Mouse (Mus musculus) retina, adult 2 months (tissue): ENCODE results near the gene Ybx3.
A peak's percentile ranks its signal among the peaks of the same experiment; 100 is the strongest.

Source experiments
- DNase-seq: peaks from one replicate; pipeline ENCODE4 v3.0.0-alpha.2; 2012; ENCODE audit warnings: low read depth, low spot score

Gene Ybx3

DNA sequence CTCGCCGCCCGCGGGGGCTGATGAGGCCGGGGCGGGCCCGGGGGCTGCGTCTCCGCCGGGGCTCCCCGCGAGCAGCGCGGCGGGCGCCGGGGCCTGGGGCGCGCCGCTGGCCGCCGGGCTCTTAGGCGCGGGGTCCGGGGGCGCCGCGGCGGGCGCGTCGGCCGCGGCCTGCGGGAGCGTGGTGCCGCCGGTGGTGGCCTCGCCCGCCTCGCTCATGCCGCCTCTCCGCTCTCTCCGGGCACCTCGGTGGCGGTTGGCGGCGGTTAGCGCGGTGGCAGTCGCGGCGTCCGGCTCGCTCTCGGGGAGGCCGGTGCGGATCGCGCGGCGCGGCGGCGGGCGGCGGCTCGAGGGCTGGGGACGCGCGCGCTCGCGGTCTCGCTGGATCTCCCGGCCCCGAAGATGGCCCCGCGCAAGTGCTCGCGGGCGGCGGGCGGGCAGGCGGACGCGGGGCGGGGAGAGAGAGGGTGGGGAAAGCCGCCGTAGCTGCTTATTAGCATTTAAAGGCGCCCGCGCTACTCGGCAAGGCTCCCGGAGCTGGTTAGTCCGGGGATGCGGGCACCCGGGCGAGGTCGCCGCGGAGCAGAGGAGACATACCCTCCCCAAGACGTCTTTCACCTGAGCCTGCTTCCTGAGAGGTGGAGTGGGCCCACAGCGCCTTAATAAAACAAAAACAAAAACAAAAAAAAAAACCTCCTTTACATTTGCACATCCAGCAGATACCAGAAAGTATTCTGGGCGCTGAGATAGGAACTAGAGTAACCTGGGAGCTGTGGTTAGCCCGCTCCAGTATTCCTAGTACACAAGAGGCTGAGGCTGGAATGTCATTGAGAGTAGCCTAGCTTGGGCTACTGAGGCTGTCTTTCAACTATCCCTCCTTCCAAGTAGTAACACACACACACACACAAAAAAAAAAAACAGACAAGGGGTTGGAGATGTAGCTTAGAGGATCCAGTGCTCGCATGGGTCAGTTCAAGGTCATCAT is at the start of gene Ybx3:
Gene Ybx3, minus strand, starts transcription at position 437 of the 982 bp plus-strand sequence.
- DNase-seq, result peak; percentile 66

DNA sequence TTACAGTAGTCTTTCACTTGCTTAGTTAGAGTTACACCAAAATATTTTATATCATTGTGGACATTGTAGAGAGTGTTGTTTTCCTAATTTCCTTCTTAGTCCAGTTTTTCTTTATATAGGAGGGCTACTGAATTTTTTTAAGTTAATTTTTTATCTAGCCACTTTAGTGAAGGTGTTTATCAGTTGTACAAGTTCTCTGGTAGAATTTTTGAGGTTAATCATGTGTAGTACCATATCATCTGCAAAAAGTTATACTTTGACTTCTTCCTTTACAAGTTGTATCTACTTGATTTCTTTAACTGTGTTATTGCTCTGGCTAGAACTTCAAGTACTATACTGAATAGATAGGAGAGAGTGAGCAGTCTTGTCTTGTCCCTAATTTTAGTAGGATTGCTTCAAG is 48.4 kb upstream of the Ybx3 start:
- DNase-seq, result no peak

DNA sequence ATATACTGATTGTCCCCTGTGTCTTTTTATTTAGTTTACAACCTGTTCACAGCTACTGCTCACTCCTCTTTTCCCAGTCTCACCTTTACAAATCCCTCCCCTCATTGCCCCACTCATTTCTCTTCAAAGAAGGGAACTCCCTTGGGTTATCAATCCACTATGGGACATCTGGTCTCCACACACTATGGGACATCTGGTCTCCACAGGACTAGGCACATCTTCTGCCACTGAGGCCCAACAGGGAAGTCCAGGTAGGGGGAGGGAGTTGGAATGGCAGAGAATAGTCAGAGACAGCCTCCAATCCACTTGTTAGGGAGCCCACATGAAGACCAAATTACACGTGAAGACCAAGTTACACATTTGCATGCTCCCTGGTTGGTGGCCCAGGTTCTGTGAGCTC is 45.8 kb upstream of the Ybx3 start:
- no peak for DNase-seq

DNA sequence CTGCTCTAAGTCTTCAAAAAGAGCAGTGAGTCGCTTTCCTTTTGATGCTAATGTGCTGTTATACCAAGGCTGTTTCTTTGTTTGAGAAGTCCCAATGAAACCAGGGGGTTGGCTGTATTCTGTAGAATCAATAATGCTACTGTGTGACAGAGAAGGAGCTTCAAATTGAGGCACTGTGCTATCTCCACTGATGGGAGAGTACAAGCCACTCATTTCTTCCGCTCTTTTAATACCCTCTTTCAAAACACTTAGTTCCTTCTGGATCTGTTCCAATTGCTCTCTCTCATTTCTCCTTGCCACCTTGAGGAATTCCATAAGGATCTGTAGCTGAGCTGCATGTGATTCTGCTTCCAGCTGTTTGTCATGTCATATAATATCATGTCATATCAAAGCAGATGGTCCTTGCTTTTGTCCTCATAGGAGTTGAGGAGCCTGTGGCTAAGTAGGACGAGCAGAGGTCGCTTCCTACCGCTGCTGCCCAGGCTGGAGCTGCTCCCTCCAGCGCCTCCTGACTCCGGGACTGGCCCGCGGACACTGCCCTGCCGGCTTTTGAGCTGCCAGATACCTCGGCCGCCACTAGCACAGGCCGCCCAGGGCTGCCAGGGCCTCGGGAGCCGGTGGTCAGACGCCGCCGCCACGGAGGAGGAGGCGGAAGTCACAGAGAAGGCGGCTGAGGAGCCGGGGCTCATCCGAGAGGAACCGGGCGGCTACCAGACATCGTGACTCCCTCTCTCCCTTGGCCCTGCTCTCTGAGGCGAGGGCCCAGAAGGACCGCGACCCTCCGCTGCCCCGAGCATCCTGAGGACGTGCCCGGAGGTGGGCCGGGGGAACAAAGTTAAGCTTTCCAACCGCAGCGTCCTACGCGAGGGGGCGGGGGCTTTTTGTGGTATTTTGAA is 45.1 kb upstream of the Ybx3 start:
- DNase-seq, result no peak

DNA sequence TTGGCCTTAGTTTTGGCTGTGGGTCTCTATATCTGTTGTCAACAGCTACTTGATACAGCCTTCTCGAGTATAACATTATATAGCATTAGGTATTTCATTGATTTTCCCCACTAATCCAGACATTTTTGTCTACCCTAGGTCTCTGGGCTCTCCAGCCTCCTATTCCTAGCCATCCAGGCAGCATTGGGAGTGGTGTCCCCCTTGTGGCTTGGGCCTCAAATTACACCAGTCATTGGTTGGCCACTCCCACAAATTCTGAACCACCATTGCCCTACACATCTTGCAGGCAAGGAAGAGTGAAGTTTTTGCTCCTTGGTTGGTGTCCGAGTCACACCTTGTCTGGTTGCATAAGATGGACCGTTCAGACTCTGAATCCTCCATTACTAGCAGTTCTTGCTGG is 33.3 kb upstream of the Ybx3 start:
- DNase-seq, result peak; percentile 61

DNA sequence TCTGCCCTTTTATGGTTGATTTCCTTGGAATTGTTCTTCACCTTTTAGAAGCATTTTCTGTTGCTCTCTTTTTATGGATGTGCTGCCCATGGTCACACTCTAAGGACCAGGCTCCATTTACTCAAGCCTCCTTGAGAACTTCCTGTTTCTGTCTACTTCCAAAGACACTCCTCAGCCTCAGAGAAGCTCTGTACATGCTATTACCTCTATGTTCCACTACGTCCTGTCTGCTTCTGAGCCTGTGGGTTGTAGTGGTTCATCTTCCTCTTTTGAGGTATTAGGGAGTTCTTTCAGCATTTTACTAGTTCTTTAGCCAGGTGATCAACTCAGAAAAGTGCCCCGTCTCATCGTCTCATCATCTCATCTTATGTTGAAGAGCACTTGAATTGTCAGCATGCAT is 31.3 kb upstream of the Ybx3 start:
- no peak for DNase-seq

DNA sequence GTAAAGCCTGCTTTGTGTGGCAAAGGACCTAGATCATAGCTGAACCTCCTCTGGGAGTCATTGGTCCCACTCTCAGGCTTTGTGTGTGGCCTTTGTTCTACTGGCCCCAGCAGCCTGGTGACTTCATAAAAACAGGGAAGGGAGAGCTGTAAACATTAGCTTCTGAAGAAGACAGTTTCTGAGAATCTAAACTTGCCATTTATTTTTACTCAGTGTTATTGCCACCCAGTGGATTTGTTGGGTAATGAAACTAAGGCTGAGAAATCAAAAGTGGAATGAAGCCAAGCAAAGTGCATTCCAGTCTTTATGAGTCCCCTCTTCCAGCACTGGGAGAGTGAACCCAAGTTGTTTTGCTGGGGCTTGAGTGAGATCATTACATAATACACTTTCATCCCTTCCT is 30.5 kb upstream of the Ybx3 start:
- DNase-seq, result no peak

DNA sequence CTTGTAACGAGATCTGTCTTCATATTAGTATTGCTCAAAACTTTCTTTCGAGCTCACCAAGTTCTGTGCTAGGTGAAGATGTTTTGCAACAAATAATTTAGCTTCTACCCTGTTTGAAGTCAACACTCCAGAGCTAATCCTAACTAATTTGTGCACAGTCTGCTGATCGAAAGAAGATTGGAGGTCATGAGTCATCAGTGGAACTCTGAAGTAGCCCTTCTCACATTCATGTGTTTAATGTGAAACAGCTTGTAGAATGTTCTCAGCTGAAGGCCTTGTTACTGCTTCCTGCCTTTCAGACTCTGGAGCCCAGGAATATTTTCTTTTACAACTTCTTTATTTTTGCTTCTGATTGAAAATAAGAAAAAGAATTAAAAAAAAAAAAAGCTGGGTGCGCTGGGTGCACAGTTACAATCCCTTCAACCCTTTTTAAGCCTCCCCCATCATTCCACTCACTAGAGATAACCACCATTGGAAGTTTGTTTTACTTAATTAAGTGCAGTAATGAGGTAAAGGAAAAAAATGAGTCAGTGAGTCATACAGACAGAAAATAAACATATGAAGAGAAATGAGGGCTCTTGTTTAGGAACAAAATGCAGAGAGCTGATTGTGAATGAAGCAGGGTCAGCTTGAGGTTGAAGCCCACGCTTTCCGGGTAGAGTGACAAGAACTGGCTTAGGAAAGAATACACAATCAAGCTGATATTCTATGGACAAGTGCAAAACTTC is 23.0 kb upstream of the Ybx3 start:
- no peak for DNase-seq

DNA sequence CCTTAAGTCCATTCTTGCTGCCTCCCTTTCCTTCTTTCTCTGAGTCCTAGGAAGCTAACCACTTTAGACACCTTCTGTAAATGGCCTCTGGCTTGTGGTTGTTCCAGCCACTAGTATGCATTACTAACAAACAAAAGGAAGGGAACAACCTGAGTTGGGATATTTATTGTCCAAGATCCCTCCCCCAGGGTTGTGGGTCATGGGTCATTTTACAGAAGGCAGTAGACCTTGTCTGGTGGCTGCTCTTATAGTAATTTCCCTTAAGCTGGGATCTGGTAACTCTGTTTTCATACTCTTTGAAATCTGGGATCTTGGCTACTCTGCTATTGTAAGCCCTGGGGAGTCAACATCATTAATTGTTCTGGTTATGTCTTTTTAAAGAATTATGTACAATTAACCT is 18.7 kb upstream of the Ybx3 start:
- no peak for DNase-seq

DNA sequence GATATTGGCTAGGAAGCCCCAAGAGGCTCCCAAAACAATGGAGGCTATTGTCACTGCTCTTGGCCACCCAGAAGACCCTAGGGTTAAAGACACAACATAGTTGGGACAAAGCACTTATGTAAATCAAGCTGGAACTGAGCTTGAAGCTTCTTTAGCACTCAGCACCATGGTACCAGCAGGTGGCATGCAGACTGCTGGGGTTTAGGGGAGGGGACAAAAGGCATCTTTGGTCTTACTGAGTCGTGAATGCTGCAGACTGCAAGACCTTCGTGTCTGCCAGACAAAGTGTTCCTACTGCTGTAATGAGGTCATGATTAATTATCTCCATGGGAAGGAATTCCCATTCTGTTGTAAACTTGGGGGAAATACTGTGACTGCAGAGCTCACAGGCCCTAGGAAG is 17.6 kb upstream of the Ybx3 start:
- no peak for DNase-seq

DNA sequence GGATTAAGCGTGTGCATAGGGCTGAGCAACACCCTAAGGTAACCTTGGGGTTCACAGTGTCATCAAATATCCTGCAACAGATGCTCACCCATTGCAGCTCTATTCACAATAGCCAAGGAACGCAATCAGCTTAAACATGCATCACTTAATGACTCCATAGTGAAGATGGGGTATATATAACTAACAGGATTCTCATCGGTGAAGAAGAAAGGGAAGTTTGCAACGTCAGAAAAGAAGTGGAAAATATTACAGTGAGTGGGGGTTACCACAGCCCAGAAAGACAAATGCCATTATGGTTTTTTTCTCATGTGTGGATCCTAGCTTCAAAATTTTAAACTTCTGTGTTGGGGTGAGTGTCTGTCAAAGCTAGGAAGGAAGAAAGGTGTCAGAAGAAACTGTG is 16.9 kb upstream of the Ybx3 start:
- no peak for DNase-seq

DNA sequence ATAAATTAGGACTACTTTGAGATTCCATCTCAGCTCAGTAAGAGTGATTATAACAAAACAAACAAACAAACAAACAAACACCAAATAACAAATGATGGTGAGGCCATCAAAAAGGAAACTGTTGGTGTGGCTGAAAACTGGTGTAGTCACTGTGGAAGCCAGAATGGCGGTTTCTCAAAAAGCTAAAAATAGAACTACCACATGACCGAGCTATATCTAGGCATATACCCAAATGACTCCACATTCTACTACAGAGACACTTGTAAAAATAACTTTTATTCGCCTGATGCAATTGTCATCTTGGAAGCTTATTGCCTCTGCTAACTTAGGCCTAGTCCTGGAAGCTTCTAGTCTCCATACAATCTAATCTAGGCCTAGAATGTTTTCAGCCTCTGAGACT is 16.0 kb upstream of the Ybx3 start:
- no peak for DNase-seq

DNA sequence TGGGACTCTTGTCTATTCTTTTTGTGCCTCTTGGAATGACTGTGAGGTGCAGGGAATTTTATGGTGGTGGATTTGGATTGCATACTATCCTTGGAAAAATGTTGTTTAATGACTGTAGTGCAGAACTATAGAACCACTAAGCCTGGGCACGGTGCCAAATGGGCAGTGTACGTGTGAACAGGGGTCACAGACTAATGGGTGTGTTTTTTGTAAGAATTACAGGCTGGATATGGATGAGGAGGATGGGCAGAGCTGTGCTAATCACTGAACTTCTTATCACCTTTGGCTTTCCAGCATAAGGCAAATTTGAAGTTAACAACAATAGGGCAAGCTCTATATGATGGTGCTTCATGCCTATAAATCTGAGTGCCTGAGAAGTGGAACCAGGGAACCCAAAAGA is 14.8 kb upstream of the Ybx3 start:
- DNase-seq, result no peak

DNA sequence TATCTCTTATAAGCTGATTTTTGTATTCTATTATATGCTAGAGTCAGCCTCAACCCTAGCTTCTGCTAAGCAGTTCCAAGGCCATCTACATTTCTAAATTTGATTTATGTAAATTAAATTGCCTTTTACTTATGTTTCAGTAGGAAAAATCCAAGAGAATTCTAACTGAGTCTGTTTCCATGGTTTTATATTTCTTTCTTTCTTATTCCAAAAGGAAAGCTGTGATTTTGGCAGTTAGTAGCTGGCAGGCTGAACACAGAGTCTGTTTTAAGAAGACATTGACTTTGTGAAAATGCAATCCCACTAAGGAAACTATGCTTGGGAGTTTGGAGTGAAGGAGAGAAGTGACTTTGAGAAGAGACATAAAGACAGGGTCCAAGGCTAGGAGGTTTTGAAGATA is 14.3 kb upstream of the Ybx3 start:
- no peak for DNase-seq

DNA sequence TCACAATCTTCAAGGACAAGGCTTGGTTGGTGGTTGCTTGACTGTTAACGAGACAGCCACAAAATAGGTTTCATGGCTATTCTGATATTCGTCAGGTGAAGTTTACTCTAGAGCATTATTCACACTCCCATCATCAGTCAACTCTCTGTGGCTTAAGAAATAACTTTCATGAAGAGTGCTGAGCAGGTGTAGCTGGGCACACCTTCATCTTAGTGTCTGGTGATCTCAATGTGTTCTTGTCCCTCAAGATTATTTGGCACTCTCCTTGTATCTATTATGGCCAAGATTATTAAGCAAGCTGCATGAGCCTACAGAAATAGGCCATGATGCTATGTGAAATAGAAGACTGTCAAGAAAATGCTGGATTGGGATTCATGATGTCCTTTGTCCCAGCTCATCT is 13.0 kb upstream of the Ybx3 start:
- no peak for DNase-seq

DNA sequence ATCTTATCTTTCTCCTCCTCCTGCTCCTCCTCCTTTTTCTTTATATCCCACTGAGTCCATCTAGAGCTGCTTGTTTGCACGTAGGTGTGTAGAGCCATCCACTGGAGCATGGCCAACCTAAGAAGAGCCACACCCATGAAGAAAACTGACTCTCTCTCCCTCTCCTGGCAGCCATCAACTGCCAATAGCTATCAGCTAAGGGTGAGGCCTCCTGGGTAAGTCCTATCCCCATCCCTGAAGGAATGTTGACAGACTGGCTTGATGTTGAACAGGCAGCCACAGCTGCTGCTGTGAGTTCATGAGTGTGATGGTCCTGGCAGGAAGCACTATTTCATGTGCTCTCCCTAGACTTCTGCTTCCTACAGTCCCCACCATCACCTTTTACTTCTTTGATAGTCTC is 8.4 kb upstream of the Ybx3 start:
- DNase-seq, result no peak

DNA sequence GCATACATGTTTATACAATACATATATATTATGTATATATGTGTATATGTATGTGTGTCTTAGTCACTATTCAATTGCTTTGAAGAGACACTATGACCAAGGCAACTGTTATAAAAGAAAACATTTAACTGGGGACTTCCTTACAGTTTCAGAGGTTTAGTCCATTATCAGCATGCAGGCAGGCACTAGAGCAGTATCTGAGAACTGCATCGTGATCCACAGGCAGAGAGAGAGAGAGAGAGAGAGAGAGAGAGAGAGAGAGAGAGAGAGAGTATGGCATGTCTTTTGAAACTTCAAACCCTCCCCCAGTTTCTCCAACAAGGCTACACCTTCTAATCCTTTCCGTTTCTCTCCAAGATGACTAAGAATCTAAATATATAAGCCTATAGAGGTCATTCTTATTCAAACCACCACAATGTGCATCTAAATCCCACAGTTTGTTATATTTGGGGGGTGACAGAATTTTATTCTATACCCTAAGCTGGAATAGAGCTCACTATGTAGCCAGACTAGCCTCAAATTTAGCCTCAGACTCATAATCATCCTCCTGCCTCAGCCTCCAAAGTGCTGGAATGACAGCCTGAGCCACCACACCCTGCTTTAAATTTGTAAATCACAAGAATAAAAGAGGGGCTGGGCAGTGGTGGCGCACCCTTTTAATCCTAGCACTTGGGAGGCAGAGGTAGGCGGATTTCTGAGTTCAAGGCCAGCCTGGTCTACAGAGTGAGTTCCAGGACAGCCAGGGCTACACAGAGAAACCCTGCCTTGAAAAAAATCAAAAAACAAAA is 5.8 kb upstream of the Ybx3 start:
- DNase-seq, result no peak

DNA sequence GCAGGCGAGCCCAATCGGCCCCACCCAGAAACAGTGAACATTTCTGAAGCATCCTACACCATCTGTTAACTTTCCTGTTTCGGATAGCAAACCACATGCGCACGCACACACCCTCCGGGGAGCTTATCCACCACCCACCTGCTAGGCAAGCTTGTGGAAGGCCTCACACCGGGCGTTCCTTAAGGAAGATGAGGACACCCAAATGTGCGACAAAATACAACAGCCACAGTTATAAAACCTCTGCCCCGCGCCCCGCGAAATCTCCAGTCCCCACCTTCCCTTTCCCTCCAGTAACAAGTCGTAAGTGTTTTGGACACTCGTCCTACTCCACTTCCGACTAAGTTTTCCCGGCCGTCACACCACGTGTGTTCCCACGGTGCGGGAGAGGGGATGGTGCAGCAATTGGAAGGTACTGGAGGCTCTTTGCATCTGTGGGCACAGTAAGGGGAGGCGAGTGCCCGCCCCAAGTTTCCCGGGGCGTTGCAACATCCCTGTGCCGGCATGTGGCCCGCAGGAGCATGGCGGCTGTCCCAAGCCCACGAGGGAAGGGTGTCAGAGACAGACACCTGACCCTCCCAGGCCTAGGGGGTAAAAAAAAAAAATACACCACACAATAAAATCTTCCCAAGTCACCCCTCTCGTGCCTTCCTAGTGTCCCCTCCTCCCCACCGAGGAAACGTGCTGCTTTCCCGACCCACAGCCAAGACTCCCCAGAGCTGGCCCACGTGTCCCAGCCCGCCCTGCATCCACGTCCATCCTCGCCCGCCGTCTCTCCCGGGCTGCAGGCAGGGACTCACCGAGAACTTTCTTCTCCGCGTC is 846 bp downstream of the Ybx3 start:
- DNase-seq, result no peak

DNA sequence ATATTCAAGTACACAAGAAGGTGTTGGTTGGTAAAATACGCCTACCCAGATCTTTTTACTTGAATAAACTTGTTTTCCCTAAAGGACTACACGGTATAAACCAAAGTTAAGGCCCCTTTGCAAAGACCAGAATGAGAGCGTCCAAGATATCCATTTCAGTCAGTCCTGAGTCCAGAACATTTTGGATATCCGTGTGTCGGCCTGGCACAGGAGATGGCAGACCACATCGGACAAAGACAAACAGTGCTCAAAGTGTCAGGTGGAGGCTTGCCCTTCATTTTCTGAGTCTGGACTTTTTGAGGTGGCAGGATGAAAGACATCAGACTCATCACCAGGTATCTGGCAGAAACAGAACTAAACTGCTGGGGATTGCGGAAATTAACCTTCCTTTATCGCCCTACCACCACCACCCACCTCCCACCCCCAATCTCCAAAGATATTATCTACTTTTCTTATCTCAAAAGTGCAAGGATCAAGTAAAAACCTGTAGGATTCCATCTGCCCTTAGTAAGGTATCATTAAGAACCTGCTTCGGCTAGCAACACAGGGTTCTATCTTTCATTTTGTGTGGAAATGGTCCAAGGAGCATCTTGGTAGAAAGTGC is 1.8 kb downstream of the Ybx3 start:
- DNase-seq, result no peak

DNA sequence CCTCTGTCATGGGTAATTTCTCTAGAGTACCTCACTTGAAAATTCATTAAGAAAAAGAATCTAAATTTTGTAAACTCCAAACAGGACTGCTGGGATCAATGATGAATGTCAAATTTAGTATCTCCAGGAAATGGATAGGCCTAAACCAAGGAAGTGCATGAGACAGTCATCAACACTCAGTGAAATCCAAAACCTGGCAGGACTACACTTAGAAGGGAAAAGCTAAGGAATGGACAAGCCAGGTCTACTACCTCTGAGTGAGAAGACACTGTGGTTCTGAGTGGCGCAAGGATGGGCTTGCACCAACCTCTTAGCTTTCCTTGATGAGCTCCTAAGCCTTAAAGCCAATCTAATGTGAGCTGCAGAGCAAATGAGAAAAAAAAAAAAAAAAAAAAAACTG is 2.8 kb downstream of the Ybx3 start:
- DNase-seq, result no peak
